Mouse (Mus musculus) hindbrain, postnatal 0 days (tissue): ENCODE measurements at regions not wholly inside any gene's neighbourhood (a gene's known extent, or its start where the extent isn't known, plus 50 kb on each side); places are given as distances from the start of the nearest gene placed in this dataset.

ENCODE experiments used
- ATAC-seq: fragments of 200-750 bp; cut with Nextera tagmentation; 2 replicates; pipeline ENCODE4 v1.8.0; 2017; ENCODE audit warnings: mild to moderate bottlenecking, moderate TSS enrichment, moderate library complexity
- DNase-seq: peaks from one replicate; pipeline ENCODE4 v3.0.0-alpha.2; 2015; ENCODE audit warnings: low spot score
- H3K27ac ChIP-seq: fragments of 300-500 bp; sonication (generic); 2 replicates; pipeline ENCODE4 v1.5.1; 2014; ENCODE audit warnings: mild to moderate bottlenecking
- H3K27me3 ChIP-seq: fragments of 300-500 bp; sonication (generic); 2 replicates; pipeline ENCODE4 v1.6.1; 2014; ENCODE audit warnings: low read length, mixed read lengths; ENCODE audit not compliant: insufficient read depth
- H3K36me3 ChIP-seq: fragments of 300-500 bp; sonication (generic); 2 replicates; pipeline ENCODE4 v1.6.1; 2014; ENCODE audit warnings: low read length, mixed read lengths; ENCODE audit not compliant: insufficient read depth
- H3K4me1 ChIP-seq: fragments of 300-500 bp; sonication (generic); 2 replicates; pipeline ENCODE4 v1.6.1; 2014; ENCODE audit warnings: antibody characterized with exemption, low read length, mixed read lengths; ENCODE audit not compliant: insufficient read depth
- H3K4me2 ChIP-seq: fragments of 300-500 bp; sonication (generic); 2 replicates; pipeline ENCODE4 v1.6.1; 2014; ENCODE audit warnings: low read depth, mild to moderate bottlenecking, low read length, moderate library complexity, mixed read lengths
- H3K4me3 ChIP-seq: fragments of 300-500 bp; sonication (generic); 2 replicates; pipeline ENCODE4 v1.5.1; 2014; ENCODE audit warnings: low read length
- H3K9ac ChIP-seq: fragments of 300-500 bp; sonication (generic); replicated peaks from 2 replicates; pipeline ENCODE4 v1.6.1; 2014; ENCODE audit warnings: mild to moderate bottlenecking, low read length, moderate library complexity, mixed read lengths
- H3K9me3 ChIP-seq: fragments of 300-500 bp; sonication (generic); 2 replicates; pipeline ENCODE4 v1.6.1; 2016; ENCODE audit warnings: low read length, mixed read lengths
- CTCF ChIP-seq: IDR thresholded peaks from 2 replicates; pipeline ENCODE4 v1.5.1; 2016; ENCODE audit warnings: antibody characterized with exemption, control low read depth, low read depth
- WGBS: fragments of 180-500 bp; shearing (Covaris S2); extraction: QIAGEN DNeasy Blood & Tissue Kit; methylation state at CpG from one replicate; pipeline ENCODE4 v1.1.7; 2014; 5-methylcytosine and 5-hydroxymethylcytosine counted together

DNA sequence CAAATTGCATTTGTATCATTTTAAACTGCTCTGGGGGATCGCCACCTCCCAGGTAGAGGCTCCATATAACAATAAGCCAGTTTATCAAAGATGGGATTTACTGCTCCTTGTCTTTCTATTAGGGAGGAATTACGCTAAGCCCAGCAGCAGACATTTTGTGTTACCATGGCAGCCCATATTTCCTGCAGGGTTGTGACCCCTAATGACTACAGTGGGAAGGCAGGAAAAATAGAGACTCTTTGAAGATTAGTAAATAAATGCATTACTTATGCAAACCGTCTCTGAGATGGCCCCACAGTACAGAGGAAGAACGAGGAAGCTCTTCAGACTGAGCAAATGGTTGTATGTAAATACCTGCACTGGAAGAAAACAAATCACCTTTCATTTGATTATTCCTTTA is 237.5 kb upstream of the Zic3 start:
- H3K4me1 ChIP-seq = no peaks in the 10 kb centered on the region
- H3K9ac ChIP-seq = no peak overlapping the region
- no peak for ATAC-seq
- no peaks in the 10 kb centered on the region for H3K36me3 ChIP-seq
- 51% methylated on average over 4 of the region's 4 CpGs for WGBS
- no peak overlapping the region for H3K4me2 ChIP-seq
- H3K9me3 ChIP-seq = no peaks in the 10 kb centered on the region
- no peak for DNase-seq
- no peak overlapping the region for H3K27ac ChIP-seq
- no peak overlapping the region for H3K4me3 ChIP-seq
- H3K27me3 ChIP-seq = no peaks in the 10 kb centered on the region
- TF ChIP-seq CTCF = no peak

DNA sequence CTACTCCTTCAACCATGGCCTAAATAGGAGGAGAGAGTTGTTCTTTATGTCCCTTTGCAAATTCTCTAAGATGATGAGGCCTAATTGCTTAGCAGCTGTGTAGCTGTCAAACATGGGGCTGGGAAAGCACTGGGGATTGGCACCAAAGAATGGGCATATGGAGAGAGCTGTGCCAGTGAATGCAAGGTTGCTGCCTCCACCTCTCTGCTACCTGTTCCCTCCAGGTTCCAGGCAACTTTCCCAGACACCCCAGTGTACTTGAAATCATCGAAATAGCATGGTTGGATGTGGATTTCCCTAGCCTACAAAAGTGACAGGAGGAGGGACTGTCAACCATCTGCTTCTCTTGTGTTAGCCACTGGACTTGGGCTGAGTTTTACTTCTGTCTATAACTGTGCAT is 234.9 kb upstream of the Zic3 start:
- H3K4me3 ChIP-seq = no peak overlapping the region
- no peak overlapping the region for H3K4me2 ChIP-seq
- no peaks in the 10 kb centered on the region for H3K27me3 ChIP-seq
- H3K9me3 ChIP-seq = no peaks in the 10 kb centered on the region
- ATAC-seq (no peak), DNase-seq (peak; percentile 4)
- no peak for TF ChIP-seq CTCF
- no peak overlapping the region for H3K9ac ChIP-seq
- H3K36me3 ChIP-seq = no peaks in the 10 kb centered on the region
- WGBS = 45% methylated on average over 1 of the region's 1 CpGs
- no peak overlapping the region for H3K27ac ChIP-seq
- H3K4me1 ChIP-seq = no peaks in the 10 kb centered on the region

DNA sequence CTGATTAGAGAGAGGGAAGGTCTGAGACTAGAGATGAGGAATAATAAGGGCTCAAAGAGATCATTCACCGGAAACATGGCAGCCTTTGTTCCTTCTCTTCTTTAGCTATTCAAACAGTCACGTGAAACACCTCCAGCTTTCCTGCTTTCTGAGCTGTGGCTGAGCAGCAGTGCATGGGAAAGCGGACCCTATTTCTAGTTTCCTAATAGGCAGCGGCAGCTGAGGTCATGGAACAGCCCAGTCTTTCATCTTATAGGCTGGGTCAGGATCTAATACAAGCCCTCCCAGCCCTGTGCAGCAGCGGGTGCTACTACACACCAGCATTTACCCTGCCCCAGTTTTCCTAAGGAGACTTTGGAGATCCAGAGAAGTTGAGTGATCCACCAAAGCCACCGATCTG is 224.5 kb upstream of the Zic3 start:
- Histone ChIP-seq H3K9ac (no peak overlapping the region), H3K4me1 (no peaks in the 10 kb centered on the region), H3K4me2 (0 out of 2 replicates have a peak overlapping the region, but pooled peaks have one; percentile 10), H3K27ac (no peak overlapping the region), H3K4me3 (no peak overlapping the region), H3K9me3 (no peaks in the 10 kb centered on the region), H3K27me3 (no peaks in the 10 kb centered on the region), H3K36me3 (no peaks in the 10 kb centered on the region)
- no peak for TF ChIP-seq CTCF
- WGBS = 44% methylated on average over 6 of the region's 6 CpGs
- 0 out of 2 replicates have a peak, but pooled peaks have one; percentile 29 for ATAC-seq
- DNase-seq = peak; percentile 1

DNA sequence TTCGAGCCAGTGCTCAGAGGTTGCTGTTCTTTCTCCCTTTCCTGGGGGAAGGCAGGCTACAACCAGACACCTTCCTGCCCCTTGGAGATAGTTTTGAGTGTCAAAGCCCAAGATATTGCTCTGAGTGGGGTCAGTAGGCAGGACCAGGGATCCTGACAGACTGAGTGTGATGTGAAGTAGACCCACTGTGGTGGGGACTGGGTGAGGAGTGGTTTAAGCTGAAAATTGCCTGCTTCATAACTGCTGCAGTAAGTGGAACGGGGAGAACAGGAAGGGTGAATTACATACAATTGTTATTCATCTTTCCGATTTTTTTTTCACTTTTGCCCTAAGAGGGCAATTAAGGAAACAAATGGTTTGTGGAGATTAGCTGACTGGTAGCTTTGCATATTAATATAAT is 224.1 kb upstream of the Zic3 start:
- Histone ChIP-seq H3K9ac (no peak overlapping the region), H3K36me3 (no peaks in the 10 kb centered on the region), H3K27me3 (no peaks in the 10 kb centered on the region), H3K4me3 (no peak overlapping the region), H3K27ac (no peak overlapping the region), H3K4me2 (no peak overlapping the region), H3K4me1 (no peaks in the 10 kb centered on the region), H3K9me3 (no peaks in the 10 kb centered on the region)
- ATAC-seq (no peak), DNase-seq (no peak)
- TF ChIP-seq CTCF = no peak
- WGBS = 39% methylated on average over 3 of the region's 3 CpGs

DNA sequence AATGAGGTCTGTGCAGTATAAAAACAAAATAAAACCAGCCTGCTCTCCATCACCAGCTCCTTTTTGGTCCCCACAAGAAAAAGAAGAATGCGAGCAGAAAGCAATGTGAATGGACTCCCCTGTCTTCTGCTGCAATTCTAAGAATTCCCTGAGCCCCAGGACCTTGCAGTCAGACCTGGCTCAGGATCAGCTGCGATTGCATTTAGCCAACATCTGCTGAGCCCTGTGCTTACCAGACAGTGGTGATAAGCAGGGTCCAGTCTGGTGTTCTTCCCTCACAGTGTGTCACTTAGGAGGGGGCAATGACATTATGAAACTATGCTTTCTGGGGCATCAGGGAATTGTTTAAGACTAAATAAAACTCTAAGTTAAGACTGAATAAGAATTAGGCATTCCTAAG is 223.6 kb upstream of the Zic3 start:
- WGBS = 38% methylated on average over 2 of the region's 2 CpGs
- no peak for TF ChIP-seq CTCF
- H3K4me3 ChIP-seq = no peak overlapping the region
- no peaks in the 10 kb centered on the region for H3K4me1 ChIP-seq
- H3K4me2 ChIP-seq = no peak overlapping the region
- no peak for ATAC-seq
- no peaks in the 10 kb centered on the region for H3K36me3 ChIP-seq
- H3K27me3 ChIP-seq = no peaks in the 10 kb centered on the region
- no peak for DNase-seq
- no peak overlapping the region for H3K27ac ChIP-seq
- no peak overlapping the region for H3K9ac ChIP-seq
- no peaks in the 10 kb centered on the region for H3K9me3 ChIP-seq
